Mouse (Mus musculus): Measurements from ENCODE around the gene Bahcc1.
A peak's percentile ranks its signal among the peaks of the same experiment; 100 is the strongest.

Bahcc1 gene

DNA sequence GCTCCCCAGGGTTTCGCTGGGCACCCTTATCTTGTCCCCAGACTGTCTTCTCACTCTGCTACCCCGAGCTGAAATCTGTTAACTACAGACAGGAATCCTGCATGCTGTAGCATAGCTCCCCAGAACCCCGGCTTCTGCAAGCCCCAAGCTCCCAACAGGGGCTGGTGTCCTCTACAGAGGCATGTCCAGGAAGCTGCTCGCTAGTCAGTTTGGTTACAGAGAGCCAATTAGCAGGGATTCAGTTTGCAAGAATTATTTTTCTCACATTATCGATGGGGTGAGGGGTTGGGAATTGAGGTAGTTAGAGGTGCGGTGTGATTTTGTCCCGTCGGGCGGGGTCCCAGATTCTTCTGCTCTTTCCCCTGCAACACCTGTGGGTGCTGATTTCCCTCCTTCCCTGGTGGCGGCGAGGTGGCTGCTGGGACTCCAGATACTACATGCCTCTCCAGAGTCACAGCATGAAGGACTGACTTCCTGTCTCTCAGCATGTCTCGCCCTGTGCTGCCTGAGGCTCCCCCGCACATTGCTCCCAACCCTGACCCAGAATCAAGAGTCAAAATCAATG, 84.0 kb downstream of the Bahcc1 start:
- peak; percentile 61 to 68 for DNase-seq

DNA sequence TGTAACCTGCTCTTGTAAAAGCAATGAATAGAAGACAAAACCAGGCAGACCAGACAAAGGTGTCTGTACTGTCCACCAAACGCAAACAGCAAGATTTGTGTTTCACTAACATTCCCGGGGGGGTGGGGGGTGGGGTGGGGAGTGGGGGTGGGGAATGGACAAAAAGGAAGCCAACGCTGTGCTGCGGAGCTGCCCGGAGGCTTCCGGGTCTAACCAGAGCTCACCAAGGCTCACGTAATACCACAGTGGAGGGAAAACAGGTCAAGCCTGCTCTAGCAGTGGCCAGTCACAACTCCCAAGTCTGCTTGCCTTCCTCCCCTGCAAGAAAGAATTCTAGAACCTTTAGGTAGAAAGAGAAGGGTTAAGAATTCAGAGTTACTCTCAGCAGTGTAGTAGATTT, 84.7 kb downstream of the Bahcc1 start:
- DNase-seq: peak in 1 of 2 experiments; percentile 7

DNA sequence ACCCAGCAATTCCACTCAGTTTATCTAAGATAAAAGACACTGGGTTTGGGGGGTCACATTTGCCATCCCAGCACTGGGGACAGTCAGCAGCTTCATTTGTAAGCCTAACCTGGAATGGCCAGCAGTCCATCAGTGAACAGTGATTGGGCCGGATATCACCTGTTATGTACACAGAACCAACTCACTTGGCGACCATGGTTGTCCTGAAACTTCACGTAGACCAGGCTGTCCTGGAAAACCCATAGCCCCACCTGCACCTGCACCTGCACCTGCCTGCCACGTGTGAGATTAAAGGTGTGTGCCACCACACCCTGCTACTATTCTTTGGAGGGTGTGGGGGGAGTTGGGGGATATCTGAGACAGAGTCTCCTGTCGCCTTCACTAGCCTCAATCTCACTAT, 86.6 kb downstream of the Bahcc1 start:
- DNase-seq: no peak

DNA sequence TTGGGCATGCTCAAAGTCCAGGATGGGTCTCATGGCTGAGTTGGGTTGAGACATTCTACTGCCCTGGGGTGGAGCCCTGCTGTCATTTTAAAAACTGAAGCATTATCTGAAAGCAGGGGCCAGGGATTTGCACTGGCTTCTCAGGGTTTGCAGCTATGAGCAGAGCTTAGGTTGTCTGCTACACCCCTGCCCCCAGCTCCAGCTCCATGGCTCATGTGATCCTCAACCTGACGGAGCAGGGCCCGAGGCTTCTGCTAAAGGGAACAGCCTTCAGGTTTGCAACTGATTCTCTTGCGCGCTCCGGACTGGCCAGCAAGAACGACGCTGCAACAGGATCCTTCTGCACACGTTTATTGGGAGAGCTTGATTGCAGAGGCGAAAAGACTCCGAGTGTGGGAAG, 87.4 kb downstream of the Bahcc1 start:
- peak in 1 of 2 experiments; percentile 0 for DNase-seq

DNA sequence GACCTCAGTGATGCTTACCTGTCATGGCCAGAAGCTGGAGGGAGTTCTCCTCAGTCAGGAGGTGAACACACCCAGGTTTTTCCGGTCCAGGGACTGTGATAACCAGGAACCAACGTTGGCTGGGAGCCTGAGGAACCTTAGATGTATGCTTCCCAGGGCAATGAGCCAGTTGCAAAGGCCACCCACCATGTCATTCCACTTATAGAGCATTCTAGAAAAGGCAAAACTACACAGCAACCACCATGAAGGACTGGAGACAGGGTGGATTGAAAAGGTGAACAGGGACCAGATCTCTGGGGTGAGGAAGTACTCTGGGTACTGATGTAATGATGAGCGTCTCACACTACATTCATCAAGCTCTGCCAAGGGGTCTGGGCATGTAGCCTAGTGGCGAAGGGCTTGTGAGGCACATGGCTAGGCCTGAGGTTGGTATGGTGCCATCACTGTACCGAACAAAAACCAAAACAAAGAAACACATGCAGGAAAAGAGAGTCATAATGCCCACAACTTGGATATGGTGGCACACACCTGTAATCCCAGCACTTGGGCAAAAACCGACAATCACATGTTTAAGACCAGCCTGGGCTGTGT, 102.8 kb downstream of the Bahcc1 start:
- peak in 1 of 2 experiments; percentile 1 for DNase-seq

DNA sequence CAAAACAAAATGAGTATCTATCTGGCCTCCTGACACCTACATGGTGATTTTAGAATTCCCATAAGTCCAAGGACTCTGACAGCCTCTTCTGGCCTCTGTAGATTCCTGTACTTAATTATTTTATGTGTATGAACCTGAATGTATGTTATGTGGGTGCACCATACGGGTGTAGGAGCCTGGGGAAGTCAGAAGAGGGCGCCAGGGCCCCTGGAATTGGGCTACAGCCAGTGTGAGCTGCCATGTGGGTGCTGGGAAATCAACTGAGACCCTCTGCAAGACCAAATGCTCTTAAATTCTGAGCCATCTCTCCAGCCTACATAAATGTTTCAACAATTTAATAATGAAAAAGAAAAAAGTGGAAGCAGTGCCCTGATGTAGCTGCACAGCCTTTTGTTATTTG, 104.7 kb downstream of the Bahcc1 start:
- DNase-seq: peak in 1 of 2 experiments; percentile 1

DNA sequence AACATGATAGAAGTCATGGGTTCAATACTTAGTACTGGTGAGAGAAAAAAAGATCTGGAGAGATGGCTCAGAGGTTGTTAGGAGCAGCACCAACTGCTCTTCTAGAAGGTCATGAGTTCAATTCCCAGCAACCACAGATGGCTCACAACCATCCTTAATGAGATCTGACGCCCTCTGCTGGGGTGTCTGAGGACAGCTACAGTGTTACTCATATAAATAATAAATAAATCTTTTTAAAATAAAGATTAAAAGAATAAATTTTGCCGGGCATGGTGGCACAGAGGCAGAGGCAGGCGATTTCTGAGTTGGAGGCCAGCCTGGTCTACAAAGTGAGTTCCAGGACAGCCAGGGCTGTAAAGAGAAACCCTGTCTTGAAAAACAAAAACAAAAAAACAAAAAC, 106.0 kb downstream of the Bahcc1 start:
- DNase-seq: peak in 1 of 2 experiments; percentile 4

DNA sequence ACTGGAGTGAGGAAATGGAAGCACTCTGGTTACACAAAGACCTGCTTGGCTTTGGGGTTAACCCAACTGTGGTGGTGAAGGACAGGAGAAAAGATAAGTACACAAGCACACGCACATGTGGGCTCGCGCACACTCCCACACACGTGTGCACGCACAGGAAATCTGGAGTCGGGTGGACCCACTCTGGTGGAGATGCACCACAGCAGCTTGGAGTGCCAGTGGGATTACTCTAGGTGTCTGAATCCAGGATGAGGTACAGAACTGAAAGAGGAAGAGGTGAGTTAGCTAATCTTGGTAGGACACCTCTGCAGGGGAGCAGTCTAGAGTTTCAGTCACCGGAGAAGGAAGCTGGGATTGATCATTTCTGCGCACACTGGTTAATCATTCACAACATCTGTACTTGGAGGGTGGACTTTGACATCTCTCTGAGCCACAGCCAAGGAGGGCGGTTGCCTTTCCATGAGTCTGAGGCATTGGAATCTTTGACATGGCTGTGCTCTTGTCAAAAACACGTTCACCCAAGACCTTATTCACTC, 107.3 kb downstream of the Bahcc1 start:
- peak in 1 of 2 experiments; percentile 59 for DNase-seq

DNA sequence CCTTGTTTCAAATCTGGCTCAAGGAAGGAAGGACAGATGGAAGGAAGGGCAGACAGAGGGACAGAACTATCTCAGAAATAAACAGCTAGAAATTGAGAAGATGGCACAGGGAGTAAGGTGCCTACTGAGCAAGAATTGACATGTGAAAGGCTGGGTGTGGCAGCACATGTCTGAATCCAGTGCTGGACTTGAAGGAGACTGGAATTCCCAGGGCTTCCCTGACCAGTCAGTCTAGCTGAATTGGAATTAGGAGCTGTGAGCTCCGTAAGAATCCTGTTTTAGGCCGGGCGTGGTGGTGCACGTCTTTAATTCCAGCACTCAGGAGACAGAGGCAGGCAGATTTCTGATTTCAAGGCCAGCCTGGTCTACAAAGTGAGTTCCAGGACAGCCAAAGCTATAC, 108.9 kb downstream of the Bahcc1 start:
- DNase-seq: no peak

Measured in kidney, postnatal 4 days (tissue).